Mouse (Mus musculus): ENCODE data around the gene Lig4.

Lig4 gene

DNA sequence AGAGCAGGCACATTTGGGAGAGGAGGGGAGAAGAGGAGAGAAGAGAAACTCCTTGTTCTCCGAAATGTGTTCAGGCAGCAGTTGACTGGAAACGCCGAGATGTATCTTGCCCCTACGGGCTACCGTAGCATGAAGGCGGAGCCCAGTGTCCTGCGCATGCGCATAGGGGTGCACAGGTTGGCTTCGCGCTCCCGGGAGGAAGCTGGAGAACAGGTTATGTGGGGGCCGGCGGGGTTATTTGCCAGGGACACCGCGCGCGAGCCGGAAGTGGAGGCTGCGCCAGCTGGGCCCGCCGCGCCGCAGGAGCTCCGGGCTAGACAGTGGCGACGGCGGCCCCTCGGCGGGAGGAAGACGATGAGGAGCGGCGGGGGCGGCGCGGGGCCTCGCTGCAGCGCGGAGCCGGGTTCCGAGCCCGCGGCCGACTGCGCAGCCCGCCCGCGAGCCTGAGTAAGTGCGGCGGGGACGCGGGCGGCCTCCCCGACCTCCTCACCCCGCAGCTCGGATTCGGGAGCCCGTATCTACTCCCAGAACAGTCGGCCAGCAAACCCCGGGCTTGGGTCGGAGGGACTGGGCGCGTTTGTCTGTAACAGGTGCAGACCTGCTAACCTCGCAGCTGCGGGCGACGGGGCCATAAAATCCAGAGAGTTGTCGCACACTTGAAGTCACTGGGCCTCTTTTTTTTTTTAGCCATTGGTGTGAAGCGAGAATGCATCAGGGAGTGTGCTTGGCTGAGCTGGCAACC lies at the start of gene Lig4, which contains the start of gene Abhd13:
Gene Lig4, minus strand, starts transcription at position 114 of the 742 bp plus-strand sequence.
Gene Abhd13, plus strand, starts transcription at position 135 of the 742 bp plus-strand sequence.
- in situ Hi-C loops (cut with MboI, MseI): loop anchor here (5.0 to 25.0 kb wide), 5 partner anchors 1010 to 1657 kb away; partner anchors contain the start of genes Ankrd10 (in 1 of the 2), Arglu1 (in 1 of the 2) and Irs2 (in 1 of the 2)

- in situ Hi-C loops (cut with MboI, MseI): no loop called here
Measured at GRCm38 (mm10) chr8:10017231-10017630, 39.7 kb upstream of the Lig4 start.

- in situ Hi-C loops (cut with MboI, MseI): no loop called here
Measured at GRCm38 (mm10) chr8:10016252-10016651, 38.8 kb upstream of the Lig4 start.

- in situ Hi-C loops (cut with MboI, MseI): no loop called here
Measured at GRCm38 (mm10) chr8:10007660-10008028, 30.2 kb upstream of the Lig4 start.

GRCm38 (mm10) chr8:10006986-10007659 lies 29.6 kb upstream of the Lig4 start:
- in situ Hi-C loops (cut with MboI, MseI): no loop called here

GRCm38 (mm10) chr8:10006156-10006985 lies 28.9 kb upstream of the Lig4 start, which contains the start of gene Tnfsf13b:
TSS of gene Tnfsf13b (plus strand) at chr8:10006467.
- in situ Hi-C loops (cut with MboI, MseI): no loop called here

GRCm38 (mm10) chr8:10004115-10004514 lies 26.6 kb upstream of the Lig4 start:
- in situ Hi-C loops (cut with MboI, MseI): no loop called here

- in situ Hi-C loops (cut with MboI, MseI): loop anchor here (25.0 kb wide), 3 partner anchors 1007 to 1293 kb away; partner anchors contain the start of genes Arglu1 (in 1 of the 2) and Irs2 (in 1 of the 2)
Measured at GRCm38 (mm10) chr8:9980188-9980587, 2.7 kb upstream of the Lig4 start.

- in situ Hi-C loops (cut with MboI, MseI): loop anchor here (5.0 to 25.0 kb wide), 5 partner anchors 1008 to 1655 kb away; partner anchors contain the start of genes Ankrd10 (in 1 of the 2), Arglu1 (in 1 of the 2) and Irs2 (in 1 of the 2)
Measured at GRCm38 (mm10) chr8:9979746-9980145, 2.3 kb upstream of the Lig4 start.

- in situ Hi-C loops (cut with MboI, MseI): loop anchor here (5.0 to 25.0 kb wide), 5 partner anchors 1009 to 1656 kb away; partner anchors contain the start of genes Ankrd10 (in 1 of the 2), Arglu1 (in 1 of the 2) and Irs2 (in 1 of the 2)
Measured at GRCm38 (mm10) chr8:9978475-9979230, 1.2 kb upstream of the Lig4 start.

- in situ Hi-C loops (cut with MboI, MseI): loop anchor here (5.0 to 25.0 kb wide), 5 partner anchors 1010 to 1658 kb away; partner anchors contain the start of genes Ankrd10 (in 1 of the 2), Arglu1 (in 1 of the 2) and Irs2 (in 1 of the 2)
Measured at GRCm38 (mm10) chr8:9977016-9977415, 470 bp downstream of the Lig4 start.

DNA sequence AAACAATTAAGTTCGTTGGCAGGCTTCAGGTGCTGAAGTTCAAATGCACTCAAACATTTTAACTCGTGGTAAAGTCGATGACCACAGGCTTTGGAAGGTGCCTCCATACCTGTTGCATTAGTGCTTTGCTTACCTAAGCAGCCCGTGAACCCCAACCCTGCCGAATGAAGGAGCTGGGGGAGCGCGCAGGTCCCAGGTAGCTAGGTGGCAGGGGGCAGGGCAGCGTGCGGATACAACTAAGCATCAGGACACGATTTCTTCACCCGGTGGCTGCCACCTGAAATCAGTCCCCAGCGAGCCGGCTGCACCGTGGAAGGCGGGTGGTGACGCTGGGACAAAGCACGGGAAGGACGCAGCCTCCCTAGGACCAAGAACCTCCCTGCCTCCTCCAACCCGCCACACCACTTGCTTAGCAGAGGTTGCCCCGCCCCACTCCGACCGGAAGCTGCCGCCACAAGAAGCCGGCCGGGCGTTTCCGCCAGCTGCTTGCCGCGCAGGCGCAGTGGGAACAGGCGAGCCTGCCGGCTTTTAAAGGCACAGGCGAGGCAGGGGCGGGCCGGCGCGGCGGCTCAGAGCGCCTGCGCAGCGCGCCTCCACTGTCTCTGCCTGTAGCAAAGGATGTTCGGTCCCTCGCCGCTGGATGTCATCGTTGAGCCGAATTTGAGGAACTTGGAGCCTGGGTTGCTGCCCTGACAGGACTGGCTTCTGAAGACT lies 1.4 kb downstream of the Lig4 start:
- in situ Hi-C loops (cut with MboI, MseI): loop anchor here (5.0 to 25.0 kb wide), 5 partner anchors 1011 to 1659 kb away; partner anchors contain the start of genes Ankrd10 (in 1 of the 2), Arglu1 (in 1 of the 2) and Irs2 (in 1 of the 2)

DNA sequence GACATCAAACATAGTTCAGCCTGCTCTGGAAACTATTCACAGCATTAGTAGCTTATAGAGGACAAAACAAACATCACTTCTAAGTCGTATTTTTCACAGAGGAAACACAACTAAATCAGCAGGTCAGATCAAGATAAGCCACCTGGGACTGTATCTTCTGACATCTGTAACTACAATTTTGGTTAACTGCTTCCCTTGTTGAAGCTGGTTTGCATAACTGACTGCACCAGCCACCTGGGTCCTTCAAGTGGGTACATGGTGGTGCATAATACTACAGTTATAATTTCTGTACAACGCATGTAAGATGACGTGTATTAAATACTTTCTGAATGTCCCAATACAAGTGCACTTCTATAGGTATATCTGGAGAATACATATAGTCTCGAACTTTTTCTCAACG lies 2.2 kb downstream of the Lig4 start:
- in situ Hi-C loops (cut with MboI, MseI): loop anchor here (5.0 to 25.0 kb wide), 5 partner anchors 1012 to 1660 kb away; partner anchors contain the start of genes Ankrd10 (in 1 of the 2), Arglu1 (in 1 of the 2) and Irs2 (in 1 of the 2)

GRCm38 (mm10) chr8:9971866-9972265 lies 5.6 kb downstream of the Lig4 start:
- in situ Hi-C loops (cut with MboI, MseI): loop anchor here in 1 of 2 experiments (10.0 kb wide), 1 partner anchor 1663 kb away; the partner anchor contains the start of gene Ankrd10

DNA sequence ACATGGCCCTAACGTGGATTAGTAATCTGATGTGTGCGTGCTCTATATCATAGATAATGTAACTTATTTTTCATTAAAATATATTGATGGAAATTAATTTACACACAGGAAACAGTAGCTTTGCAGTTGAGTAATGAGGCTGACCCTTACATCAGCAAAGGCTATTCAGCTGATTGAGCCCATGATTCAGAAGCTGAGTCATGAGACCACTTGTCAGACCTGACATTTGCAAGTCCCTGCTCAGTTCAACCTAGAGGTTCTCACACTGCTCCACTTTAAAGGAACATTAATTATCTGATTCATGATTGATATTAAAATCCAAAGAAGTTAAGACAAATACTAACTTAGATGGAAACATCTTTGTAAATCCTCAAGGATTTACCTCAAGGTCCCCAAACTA lies 17.6 kb downstream of the Lig4 start:
- in situ Hi-C loops (cut with MboI, MseI): no loop called here

DNA sequence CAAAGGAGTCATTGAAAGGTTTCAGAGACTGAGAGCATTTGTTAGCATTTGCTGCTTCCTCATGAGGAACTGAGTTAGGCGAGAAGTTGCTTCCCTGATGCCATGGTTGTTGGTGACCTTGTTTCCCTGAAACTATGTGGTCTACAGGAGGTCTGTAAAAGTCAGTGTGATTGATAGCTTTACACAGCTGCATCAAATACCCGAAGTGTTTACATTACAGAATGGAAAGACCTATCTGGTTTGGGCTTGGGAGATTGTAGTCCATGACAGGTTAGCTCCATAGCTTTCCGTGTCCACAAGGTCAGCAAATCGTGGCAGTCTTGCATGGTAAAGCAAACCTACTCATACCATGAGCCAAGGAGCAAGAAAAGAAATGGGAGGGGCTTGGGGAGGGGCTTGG lies 19.1 kb downstream of the Lig4 start:
- in situ Hi-C loops (cut with MboI, MseI): no loop called here

- in situ Hi-C loops (cut with MboI, MseI): loop anchor here (25.0 kb wide), 2 partner anchors 612 to 712 kb away; no protein-coding TSS in a partner anchor
Measured at GRCm38 (mm10) chr8:9949134-9949890, 28.2 kb downstream of the Lig4 start.

- in situ Hi-C loops (cut with MboI, MseI): loop anchor here (25.0 kb wide), 2 partner anchors 598 to 698 kb away; no protein-coding TSS in a partner anchor
Measured at GRCm38 (mm10) chr8:9935574-9935973, 41.9 kb downstream of the Lig4 start.
